Mouse (Mus musculus): Measurements from ENCODE around the gene Fbxo47.

Gene Fbxo47

DNA sequence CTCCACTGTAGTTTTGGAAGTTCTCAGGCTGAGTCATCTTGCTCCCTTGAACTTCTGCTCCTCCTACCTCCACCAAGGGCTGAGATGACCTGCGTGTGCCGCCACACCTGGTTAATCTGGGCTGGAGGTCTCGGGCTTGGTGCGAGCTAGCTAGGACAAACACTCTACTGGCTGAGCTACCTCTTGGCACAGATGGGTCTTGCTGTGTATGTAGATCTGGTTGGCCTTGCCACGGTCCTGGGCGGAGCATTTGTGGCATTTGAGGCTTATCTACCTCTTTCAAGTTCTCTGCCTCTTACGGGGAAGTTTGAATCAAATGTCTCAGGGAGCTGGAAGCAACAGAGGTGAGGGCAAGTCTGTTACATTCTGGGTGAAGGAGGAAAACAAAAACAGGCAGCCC lies 73.6 kb downstream of the Fbxo47 start:
- DNase-seq: no peak

DNA sequence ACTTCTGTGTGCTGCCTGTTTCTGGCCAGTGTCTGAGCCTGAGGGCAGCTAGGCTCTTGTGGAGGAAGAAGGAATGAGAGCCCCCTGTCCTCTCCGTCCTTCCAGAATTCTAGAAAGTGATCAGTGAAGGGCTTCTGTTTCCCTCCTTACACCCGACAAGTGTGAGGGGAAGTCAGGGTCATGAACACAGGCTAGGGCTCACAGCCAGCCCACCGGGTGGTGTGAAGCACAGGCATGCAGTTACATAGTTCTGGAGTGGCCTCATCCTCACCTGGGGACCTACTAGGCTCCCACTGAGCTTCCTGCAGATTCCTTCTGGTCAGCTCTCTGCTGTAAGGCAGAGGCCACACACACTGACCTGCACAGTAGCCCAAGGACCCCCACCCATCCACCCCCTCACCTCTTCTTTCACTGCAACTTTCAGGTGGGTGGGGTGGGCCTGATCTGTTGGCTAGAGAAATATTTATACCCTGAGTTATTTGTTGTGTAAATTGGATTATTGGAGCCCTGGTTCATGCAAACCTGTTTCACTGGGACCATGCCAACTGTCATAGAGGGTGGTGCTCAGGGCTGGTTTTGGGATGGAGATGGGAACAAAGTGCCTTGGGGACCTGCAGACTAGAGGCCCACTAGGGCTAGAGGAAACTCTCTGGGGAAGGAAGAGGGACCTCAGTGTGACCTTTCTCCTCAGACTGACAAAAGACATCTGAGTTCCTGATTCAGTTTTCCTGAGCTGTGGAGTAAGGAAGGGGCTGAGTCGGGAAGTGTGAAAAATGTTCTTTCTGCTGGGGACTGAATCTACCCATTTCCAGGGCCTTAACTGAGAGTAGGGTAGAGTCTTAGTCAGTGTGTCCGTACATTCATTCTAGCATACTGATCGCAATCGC lies 74.5 kb downstream of the Fbxo47 start:
- DNase-seq: no peak

DNA sequence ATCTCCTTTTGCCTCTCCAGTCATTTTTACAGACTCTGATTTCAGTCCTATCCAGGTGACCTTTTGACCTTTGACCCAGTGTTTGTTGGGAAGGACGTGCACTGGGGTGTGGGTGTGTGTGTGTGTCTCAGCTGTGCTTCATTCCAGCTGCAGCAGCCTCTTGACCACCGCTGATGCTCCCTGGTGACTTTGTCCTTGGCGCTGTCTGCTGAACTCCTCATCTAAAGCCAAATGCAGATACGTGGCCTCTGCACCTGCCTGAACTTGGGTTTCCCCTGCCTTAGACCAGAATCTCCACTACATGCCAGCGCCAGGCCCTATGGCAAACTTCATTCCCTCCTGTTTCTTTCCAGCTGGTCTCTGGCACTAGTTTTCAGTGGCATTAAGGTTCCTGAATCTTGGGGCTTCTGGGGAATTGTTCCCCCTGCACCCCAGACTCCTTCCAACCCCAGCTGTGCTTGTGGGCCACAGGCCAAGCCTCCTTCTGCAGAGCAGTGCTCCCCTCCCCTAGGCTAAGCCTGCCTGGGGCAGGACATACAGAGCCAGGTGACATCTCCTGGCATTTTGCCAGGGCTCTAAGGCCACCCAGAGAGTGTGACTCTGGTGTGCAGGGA lies 75.2 kb downstream of the Fbxo47 start:
- DNase-seq: no peak

DNA sequence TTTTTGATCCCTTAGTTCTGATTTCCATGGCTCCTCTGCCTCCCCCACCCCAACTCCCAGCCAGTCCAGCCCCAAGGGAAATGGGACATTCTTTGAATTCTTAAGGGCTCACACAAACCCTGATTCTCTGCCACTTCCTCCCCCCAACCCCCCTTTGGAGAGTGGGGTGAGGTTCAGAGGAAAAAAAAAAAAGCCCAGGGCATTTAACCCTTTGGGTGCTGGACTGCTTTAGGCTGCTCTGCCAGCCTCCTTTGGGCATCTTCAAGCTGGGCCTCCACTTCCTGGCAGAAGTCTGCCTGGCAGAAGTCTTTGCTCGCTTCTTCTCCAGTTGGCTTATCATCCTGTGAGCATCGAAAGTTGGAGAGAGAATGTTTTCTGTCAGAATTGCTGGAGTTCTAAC lies 75.9 kb downstream of the Fbxo47 start:
- DNase-seq: peak; percentile 58

GRCm38 (mm10) chr11:97807626-97808025 lies 76.3 kb downstream of the Fbxo47 start:
- DNase-seq: no peak

GRCm38 (mm10) chr11:97806613-97806964 lies 77.4 kb downstream of the Fbxo47 start:
- DNase-seq: no peak

DNA sequence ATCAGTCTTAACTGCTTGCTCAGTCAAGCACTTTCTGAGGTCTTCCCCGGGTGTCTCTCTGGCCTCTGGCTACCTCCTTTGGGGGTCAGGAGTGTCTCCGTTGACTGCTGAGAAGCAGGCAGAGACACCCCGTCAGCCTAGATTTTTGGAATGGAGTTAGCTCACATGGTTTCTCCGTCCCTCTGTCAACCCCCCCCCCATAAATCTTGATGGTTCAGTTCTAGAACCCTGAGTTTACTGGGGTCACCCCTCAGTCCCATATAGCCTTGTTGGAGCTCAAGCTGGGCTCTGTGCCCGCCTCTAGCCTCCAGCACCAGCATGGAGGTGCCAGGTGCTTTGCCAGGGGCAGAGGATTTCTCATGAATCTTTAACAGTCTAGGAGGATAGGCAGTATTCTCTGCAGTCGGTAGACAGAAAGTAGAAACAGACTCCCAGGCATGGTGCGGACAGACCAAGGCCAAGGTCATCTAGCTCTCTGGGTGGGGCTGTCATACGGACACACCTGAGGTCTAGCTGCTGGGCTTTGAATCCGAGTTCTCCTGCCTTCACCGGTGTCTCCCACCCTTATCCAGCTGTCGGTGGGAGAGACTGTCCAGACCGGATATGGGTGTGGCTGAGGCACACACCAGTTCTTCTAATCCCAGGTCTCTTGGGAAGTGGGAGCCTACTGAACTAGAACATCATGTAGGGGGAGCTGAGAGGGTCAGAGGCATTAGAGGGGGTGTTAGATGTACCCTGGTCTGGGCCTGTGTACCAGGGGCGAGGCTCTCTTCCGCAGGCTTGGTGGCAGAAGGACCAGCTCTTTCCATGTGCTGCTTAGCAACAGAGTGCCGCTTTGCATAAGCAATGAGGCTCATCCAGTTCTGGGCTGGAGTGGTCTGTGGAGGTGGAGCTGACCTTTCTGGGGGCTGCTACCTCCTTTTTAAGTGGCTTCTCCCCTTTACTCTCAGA lies 78.0 kb downstream of the Fbxo47 start:
- DNase-seq: no peak

GRCm38 (mm10) chr11:97804841-97805661 lies 78.9 kb downstream of the Fbxo47 start:
- DNase-seq: peak; percentile 57

DNA sequence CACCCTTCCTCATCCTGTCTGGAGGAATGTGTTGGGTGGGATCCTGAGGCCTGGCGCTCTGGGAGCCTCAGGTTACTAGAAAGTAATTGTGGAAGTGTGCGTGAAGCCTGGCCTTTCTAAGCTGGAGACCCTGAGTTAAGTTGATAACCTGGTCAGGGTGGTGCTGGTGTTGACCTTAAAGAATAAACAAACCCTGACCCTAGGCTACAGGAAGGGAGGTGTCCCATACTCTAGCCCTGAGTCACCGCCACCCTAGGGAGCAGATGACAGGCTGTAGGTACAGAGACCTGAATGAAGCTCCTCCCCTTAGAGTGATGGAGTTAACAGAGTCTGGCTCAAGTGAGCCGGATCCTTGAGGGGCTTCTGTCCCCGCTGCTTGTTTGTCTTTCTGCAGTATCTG lies 80.1 kb downstream of the Fbxo47 start:
- no peak for DNase-seq
